Mouse (Mus musculus) intestine, embryonic 15.5 days (tissue): ENCODE data around the gene Otud3. TPM values are rescaled to one million over a fixed set of nuclear protein-coding genes. Genes with fewer than 3 reads are reported as not detected.
A peak's percentile ranks its signal among the peaks of the same experiment; 100 is the strongest.
"Not testable (repeated sequence)": the region's sequence is repeated elsewhere in the genome, so short reads cannot be mapped to it uniquely, and the experiment has no call there.

Source experiments
- ATAC-seq: fragments of 200-750 bp; cut with Nextera tagmentation; 2 replicates; pipeline ENCODE4 v1.8.0; 2017; ENCODE audit warnings: moderate TSS enrichment, moderate library complexity
- H3K27ac ChIP-seq: fragments of 300-500 bp; sonication (generic); 2 replicates; pipeline ENCODE4 v1.5.1; 2015; ENCODE audit warnings: mild to moderate bottlenecking, inconsistent platforms
- H3K27me3 ChIP-seq: fragments of 300-500 bp; sonication (generic); replicated peaks from 2 replicates; pipeline ENCODE4 v1.6.1; 2015; ENCODE audit warnings: inconsistent platforms
- H3K36me3 ChIP-seq: fragments of 300-500 bp; sonication (generic); 2 replicates; pipeline ENCODE4 v1.6.1; 2015; ENCODE audit warnings: inconsistent platforms
- H3K4me1 ChIP-seq: fragments of 300-500 bp; sonication (generic); replicated peaks from 2 replicates; pipeline ENCODE4 v1.6.1; 2015; ENCODE audit warnings: inconsistent platforms
- H3K4me2 ChIP-seq: fragments of 300-500 bp; sonication (generic); replicated peaks from 2 replicates; pipeline ENCODE4 v1.6.1; 2015; ENCODE audit warnings: mild to moderate bottlenecking, inconsistent platforms
- H3K4me3 ChIP-seq: fragments of 300-500 bp; sonication (generic); replicated peaks from 2 replicates; pipeline ENCODE4 v1.5.1; 2015; ENCODE audit warnings: inconsistent platforms
- H3K9ac ChIP-seq: fragments of 300-500 bp; sonication (generic); 2 replicates; pipeline ENCODE4 v1.6.1; 2015; ENCODE audit warnings: inconsistent platforms
- H3K9me3 ChIP-seq: fragments of 300-500 bp; sonication (generic); 2 replicates; pipeline ENCODE4 v1.6.1; 2016; ENCODE audit warnings: inconsistent platforms
- WGBS: fragments of 180-500 bp; shearing (Covaris S2); methylation state at CpG from one replicate; pipeline ENCODE4 v1.1.7; 2015; 5-methylcytosine and 5-hydroxymethylcytosine counted together
- polyA plus RNA-seq: library from polyadenylated mRNA; unstranded; fragments of >200 nt; fragmentation: Nextera tagmentation; extraction: Ambion mirVana; gene quantifications from 2 replicates; pipeline ENCODE4 v1.2.1, GENCODE M21; 2015

The Otud3 gene
- polyA plus RNA-seq, 1 experiment from 2014 or later: 4.5 TPM

- 0 out of 2 replicates have a peak, but pooled peaks cover 6% of the 10 kb centered on the region for H3K4me1 ChIP-seq
- H3K4me2 ChIP-seq: no peak overlapping the region
- no peak overlapping the region for H3K27ac ChIP-seq
- no peaks in the 10 kb centered on the region for H3K27me3 ChIP-seq
- no peak overlapping the region for H3K4me3 ChIP-seq
- no peaks in the 10 kb centered on the region for H3K9me3 ChIP-seq
- no peak overlapping the region for H3K9ac ChIP-seq
- ATAC-seq: peak; percentile 54; the same call in 1 of the 2 replicates
- WGBS: 11% methylated on average over 6 of the region's 6 CpGs
- no peaks in the 10 kb centered on the region for H3K36me3 ChIP-seq
Observed at GRCm38 (mm10) chr4:138884261-138884660, 29.5 kb downstream of the Otud3 start.

DNA sequence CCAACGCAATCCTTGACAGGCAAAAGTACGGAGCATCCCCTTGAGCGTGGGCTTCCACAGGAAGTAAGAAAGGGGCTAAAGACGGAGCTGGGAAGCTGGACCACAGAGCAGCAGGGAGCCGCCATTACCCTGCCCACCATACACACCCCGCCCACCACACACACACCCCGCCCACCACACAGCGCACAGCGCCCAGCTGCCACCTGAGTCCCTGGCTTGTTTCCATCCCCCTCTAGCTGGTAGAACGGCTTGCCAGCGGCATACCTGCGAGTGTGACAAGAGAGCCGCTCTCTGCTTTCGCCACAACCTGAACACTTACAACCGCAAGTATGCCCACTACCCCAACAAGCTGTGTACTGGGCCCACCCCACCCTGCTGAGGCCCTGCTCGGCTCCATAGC lies 31.6 kb downstream of the Otud3 start:
- Histone ChIP-seq H3K27me3 (no peaks in the 10 kb centered on the region), H3K4me1 (0 out of 2 replicates have a peak, but pooled peaks cover 6% of the 10 kb centered on the region), H3K4me2 (peak overlapping the region; percentile 44), H3K9me3 (no peaks in the 10 kb centered on the region), H3K9ac (no peak overlapping the region), H3K4me3 (no peak overlapping the region), H3K36me3 (no peaks in the 10 kb centered on the region), H3K27ac (no peak overlapping the region)
- 13% methylated on average over 16 of the region's 16 CpGs for WGBS
- ATAC-seq: no peak

GRCm38 (mm10) chr4:138880811-138881584 lies 32.7 kb downstream of the Otud3 start:
- H3K27me3 ChIP-seq: no peaks in the 10 kb centered on the region
- peak; percentile 31; the same call in 1 of the 2 replicates for ATAC-seq
- H3K4me1 ChIP-seq: 0 out of 2 replicates have a peak, but pooled peaks cover 6% of the 10 kb centered on the region
- H3K9ac ChIP-seq: no peak overlapping the region
- no peaks in the 10 kb centered on the region for H3K9me3 ChIP-seq
- no peak overlapping the region for H3K27ac ChIP-seq
- H3K4me2 ChIP-seq: no peak overlapping the region
- no peak overlapping the region for H3K4me3 ChIP-seq
- WGBS: 80% methylated on average over 7 of the region's 7 CpGs
- H3K36me3 ChIP-seq: no peaks in the 10 kb centered on the region

DNA sequence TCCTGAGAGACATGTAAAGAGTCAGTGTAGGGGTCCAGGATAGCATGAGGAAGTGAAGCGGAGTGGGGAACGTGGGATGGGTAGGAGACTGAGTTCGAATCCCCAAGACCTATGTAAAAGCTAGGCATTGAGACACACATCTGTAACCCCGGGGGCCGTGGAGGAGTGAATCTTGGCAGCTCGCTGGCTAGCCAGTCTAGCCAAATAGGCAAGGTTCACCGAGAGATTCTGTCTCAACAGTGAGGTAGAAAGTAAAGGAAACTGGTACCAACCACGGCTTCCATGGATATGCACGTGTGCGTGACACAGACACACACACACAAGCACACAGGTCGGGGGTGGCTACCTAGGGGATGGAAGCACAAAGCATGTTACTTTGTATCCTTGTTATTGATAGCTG lies 33.9 kb downstream of the Otud3 start:
- Histone ChIP-seq H3K9ac (no peak overlapping the region), H3K36me3 (no peaks in the 10 kb centered on the region), H3K4me1 (0 out of 2 replicates have a peak, but pooled peaks cover 6% of the 10 kb centered on the region), H3K4me3 (no peak overlapping the region), H3K9me3 (no peaks in the 10 kb centered on the region), H3K27ac (no peak overlapping the region), H3K27me3 (no peaks in the 10 kb centered on the region), H3K4me2 (no peak overlapping the region)
- WGBS: 87% methylated on average over 11 of the region's 11 CpGs
- no peak for ATAC-seq

DNA sequence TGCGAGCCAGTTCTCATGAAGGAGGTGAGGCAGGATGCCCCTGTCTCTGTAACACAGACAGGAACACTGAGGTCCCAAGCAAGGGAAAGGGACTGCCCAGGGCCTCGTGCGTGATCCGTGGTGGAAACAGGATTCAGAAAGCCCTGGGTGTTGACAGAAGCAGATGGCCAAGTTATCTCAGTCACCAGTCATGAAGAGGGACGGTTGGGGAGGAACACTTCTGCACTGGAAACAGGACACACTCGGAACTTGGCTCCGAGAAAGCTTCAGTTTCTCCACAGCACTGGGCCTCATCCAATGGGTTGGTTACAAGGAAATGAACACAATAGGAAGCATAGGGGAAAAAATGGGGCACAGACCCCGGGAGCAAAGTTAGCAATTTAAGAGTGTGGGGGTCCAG lies 35.0 kb downstream of the Otud3 start:
- no peak overlapping the region for H3K9ac ChIP-seq
- H3K27me3 ChIP-seq: no peaks in the 10 kb centered on the region
- no peak overlapping the region for H3K4me2 ChIP-seq
- ATAC-seq: no peak
- H3K9me3 ChIP-seq: no peaks in the 10 kb centered on the region
- no peak overlapping the region for H3K27ac ChIP-seq
- WGBS: 51% methylated on average over 8 of the region's 8 CpGs
- no peak overlapping the region for H3K4me3 ChIP-seq
- no peaks in the 10 kb centered on the region for H3K36me3 ChIP-seq
- 0 out of 2 replicates have a peak, but pooled peaks cover 6% of the 10 kb centered on the region for H3K4me1 ChIP-seq

DNA sequence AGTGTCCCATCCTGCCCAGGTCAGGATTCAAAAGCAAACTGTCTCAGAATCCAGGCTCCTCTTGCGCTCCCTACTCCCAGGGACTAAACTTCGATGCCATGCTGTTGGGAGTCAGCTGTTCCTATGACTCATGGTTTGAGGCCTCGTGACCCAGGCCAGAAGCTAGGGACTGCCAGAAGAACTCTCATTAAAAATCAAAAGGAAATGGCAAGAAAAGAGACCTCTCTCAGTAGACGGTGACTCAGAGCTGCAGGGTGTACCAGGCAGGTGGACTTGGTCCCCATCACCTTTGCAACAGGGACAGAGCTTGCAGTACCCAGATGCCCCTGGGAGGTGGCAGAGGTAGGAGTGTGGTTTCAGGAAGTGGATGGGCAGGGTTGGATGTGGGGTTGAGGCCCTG lies 36.0 kb downstream of the Otud3 start, which contains the start of gene Pla2g2e:
Pla2g2e (plus strand) TSS at position 212 of the 400 bp plus-strand sequence.
- 60% methylated on average over 4 of the region's 4 CpGs for WGBS
- Histone ChIP-seq H3K9ac (no peak within 1 kb of the TSS), H3K27ac (no peak within 1 kb of the TSS), H3K36me3 (no peaks in the 10 kb centered on the region), H3K27me3 (no peaks in the 10 kb centered on the region), H3K9me3 (no peaks in the 10 kb centered on the region), H3K4me2 (no peak within 1 kb of the TSS), H3K4me3 (no peak within 1 kb of the TSS), H3K4me1 (0 out of 2 replicates have a peak, but pooled peaks cover 6% of the 10 kb centered on the region)
- peak; percentile 74 for ATAC-seq

DNA sequence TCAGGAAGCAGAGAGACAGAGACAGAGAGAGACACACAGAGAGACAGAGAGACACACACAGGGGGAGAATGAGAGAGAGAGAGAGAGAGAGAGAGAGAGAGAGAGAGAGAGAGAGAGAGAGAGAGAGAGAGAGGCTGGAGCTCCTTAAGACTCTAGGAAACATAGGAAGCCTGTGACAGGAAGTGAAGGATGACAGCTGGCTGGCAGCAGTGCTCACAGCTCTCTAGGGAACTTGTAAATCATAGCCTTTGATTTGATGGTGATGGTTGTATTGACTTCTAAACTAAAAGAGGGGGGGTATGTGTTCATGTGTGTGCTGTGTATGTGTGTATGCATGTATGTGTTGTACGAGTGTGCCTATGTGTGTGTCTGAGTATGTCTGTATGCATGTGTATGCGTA lies 37.8 kb downstream of the Otud3 start:
- Histone ChIP-seq H3K4me1 (no peaks in the 10 kb centered on the region), H3K36me3 (no peaks in the 10 kb centered on the region), H3K9me3 (no peaks in the 10 kb centered on the region), H3K9ac (no peak overlapping the region), H3K4me2 (no peak overlapping the region), H3K27me3 (no peaks in the 10 kb centered on the region), H3K27ac (no peak overlapping the region), H3K4me3 (no peak overlapping the region)
- ATAC-seq: no peak
- 95% methylated on average over 2 of the region's 2 CpGs for WGBS

DNA sequence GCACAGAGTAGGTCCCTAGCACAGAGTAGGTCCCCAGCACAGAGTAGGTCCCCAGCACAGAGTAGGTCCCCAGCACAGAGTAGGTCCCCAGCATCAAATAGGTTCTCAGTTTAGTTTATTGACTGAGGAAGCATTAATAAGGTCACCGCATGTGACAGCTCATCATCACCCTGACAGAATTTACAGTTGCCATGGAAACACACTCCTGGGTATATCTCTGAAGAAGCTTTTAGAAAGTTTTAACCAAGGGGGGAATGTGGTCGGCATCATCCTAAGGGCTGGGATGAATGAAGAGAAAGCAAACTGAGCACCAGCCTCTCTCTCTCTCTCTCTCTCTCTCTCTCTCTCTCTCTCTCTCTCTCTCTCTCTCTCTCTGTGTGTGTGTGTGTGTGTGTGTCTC lies 38.5 kb downstream of the Otud3 start:
- not testable (repeated sequence) for H3K4me3 ChIP-seq, H3K4me1 ChIP-seq, H3K4me2 ChIP-seq, H3K9ac ChIP-seq, H3K9me3 ChIP-seq, H3K27me3 ChIP-seq, H3K27ac ChIP-seq, ATAC-seq, H3K36me3 ChIP-seq
- WGBS: 91% methylated on average over 2 of the region's 2 CpGs

DNA sequence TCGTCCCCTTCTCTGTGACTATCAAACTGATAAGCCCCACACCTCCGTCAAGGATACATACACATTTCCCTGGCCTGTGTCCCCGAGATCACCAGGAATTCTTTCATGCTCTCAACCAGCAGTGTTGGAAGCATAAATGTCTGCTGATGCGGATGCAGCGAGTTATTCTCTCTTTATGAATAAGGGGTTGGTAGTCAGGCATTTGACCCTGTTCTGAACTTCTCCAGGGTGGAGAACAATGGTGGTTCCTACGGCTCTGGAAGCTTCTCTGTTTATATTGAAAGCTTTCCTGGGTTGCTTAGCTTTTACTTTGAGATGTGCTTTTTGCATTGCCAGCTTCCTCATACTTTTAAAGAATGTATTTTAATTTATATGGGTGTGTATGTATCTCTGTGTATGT lies 39.9 kb downstream of the Otud3 start, which contains the start of gene Gm13030:
Gm13030 (minus strand) TSS at position 101 of the 400 bp plus-strand sequence.
- H3K9ac ChIP-seq: no peak within 1 kb of the TSS
- no peak for ATAC-seq
- WGBS: 74% methylated on average over 6 of the region's 6 CpGs
- no peak within 1 kb of the TSS for H3K4me2 ChIP-seq
- no peaks in the 10 kb centered on the region for H3K36me3 ChIP-seq
- H3K4me1 ChIP-seq: no peaks in the 10 kb centered on the region
- no peaks in the 10 kb centered on the region for H3K9me3 ChIP-seq
- no peak within 1 kb of the TSS for H3K27ac ChIP-seq
- H3K4me3 ChIP-seq: no peak within 1 kb of the TSS
- no peaks in the 10 kb centered on the region for H3K27me3 ChIP-seq

DNA sequence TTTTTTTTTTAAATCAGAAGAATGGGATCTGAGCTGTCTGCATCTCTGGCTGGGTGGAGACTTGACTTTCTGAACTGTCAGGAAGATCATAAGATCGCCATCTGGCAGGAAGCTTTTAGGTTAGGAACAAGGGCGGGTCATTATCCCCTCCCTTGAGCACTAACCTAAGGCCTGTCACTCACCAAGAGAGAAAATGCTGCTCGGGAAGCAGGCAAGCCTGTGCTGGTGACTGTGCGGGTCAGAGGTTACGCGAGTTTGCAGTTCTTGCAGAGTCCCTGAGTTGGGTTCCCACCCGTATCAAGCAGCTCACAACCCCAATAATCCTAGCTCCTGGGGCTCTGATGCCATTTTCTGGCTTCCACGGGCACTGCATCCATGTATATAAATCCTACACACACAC lies 45.1 kb downstream of the Otud3 start:
- Histone ChIP-seq H3K4me2 (no peak overlapping the region), H3K4me1 (no peaks in the 10 kb centered on the region), H3K36me3 (no peaks in the 10 kb centered on the region), H3K4me3 (no peak overlapping the region), H3K9ac (no peak overlapping the region), H3K27ac (no peak overlapping the region), H3K27me3 (no peaks in the 10 kb centered on the region), H3K9me3 (no peaks in the 10 kb centered on the region)
- no peak for ATAC-seq
- 57% methylated on average over 8 of the region's 8 CpGs for WGBS

DNA sequence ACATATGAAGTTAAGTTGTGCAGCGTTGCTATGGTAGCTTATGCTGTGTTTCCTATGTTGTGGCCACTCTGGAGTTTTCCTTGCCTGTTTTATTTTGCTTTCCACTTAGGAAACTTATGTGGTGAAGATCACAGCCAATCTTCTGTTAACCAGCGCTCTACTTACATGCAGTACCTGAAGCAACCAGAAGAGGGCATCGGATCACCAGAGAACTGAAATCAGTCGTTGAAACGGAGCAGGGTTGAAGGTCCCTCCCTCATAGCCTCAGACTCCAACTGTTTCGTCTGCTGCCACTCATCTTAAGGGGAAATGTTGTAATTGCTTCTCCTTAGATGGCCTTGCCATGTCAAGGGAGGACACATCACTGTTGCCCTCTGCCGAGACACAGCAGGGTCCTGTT lies 47.3 kb downstream of the Otud3 start:
- Histone ChIP-seq H3K27me3 (no peaks in the 10 kb centered on the region), H3K27ac (no peak overlapping the region), H3K9ac (no peak overlapping the region), H3K4me2 (no peak overlapping the region), H3K36me3 (no peaks in the 10 kb centered on the region), H3K4me3 (no peak overlapping the region), H3K9me3 (no peaks in the 10 kb centered on the region), H3K4me1 (no peaks in the 10 kb centered on the region)
- 0 out of 2 replicates have a peak, but pooled peaks have one; percentile 23 for ATAC-seq
- WGBS: 11% methylated on average over 7 of the region's 7 CpGs

DNA sequence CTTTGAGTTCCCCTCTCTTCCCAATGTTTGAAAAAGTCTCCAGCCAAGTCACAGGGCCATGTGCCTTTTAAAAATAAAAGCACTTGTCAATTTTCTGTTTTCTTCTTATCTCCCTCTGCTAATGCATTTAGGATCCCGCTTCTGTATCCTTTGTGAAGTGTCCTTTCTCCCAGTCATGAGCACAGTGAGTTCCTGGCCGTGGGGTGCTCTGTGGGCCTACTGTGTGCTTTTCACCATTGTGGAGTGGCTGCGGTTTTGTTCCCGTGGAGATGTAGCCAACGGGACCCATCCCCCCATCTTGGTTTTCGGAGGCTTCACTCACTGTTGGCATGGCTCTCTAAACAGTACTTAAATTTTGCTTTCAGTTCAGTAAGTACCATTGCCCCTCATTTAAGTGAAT lies 47.8 kb downstream of the Otud3 start:
- Histone ChIP-seq H3K4me2 (no peak overlapping the region), H3K27me3 (no peaks in the 10 kb centered on the region), H3K4me3 (no peak overlapping the region), H3K36me3 (no peaks in the 10 kb centered on the region), H3K4me1 (no peaks in the 10 kb centered on the region), H3K27ac (no peak overlapping the region), H3K9ac (no peak overlapping the region), H3K9me3 (no peaks in the 10 kb centered on the region)
- 65% methylated on average over 6 of the region's 6 CpGs for WGBS
- ATAC-seq: no peak

GRCm38 (mm10) chr4:138865092-138865491 lies 48.7 kb downstream of the Otud3 start:
- 32% methylated on average over 5 of the region's 5 CpGs for WGBS
- H3K9ac ChIP-seq: no peak overlapping the region
- ATAC-seq: no peak

More at GRCm38 (mm10) chr4:138865092-138865491, 48.7 kb downstream of the Otud3 start:
- H3K4me1 ChIP-seq: no peaks in the 10 kb centered on the region
- no peak overlapping the region for H3K4me2 ChIP-seq
- no peaks in the 10 kb centered on the region for H3K27me3 ChIP-seq
- no peak overlapping the region for H3K27ac ChIP-seq
- no peaks in the 10 kb centered on the region for H3K36me3 ChIP-seq
- H3K9me3 ChIP-seq: no peaks in the 10 kb centered on the region
- no peak overlapping the region for H3K4me3 ChIP-seq
